Mouse (Mus musculus): ENCODE data around the gene Larp4b. TPM values are rescaled to one million over a fixed set of nuclear protein-coding genes. Genes with fewer than 3 reads are reported as not detected.
A peak's percentile ranks its signal among the peaks of the same experiment; 100 is the strongest.

Gene Larp4b
- total RNA-seq, 2 experiments from 2014 or later, result 73.2 to 76.8 TPM

- DNase-seq (ENCODE audit: extremely low spot score in 1 of 2, low spot score in 1 of 2), result no peak
These were observed 27.3 kb downstream of the Larp4b start for GRCm38 (mm10) chr13:9120835-9121542.

GRCm38 (mm10) chr13:9122045-9122444, 28.4 kb downstream of the Larp4b start:
- no peak for DNase-seq (ENCODE audit: extremely low spot score in 1 of 2, low spot score in 1 of 2)

GRCm38 (mm10) chr13:9125193-9125592, 31.5 kb downstream of the Larp4b start:
- DNase-seq (ENCODE audit: extremely low spot score in 1 of 2, low spot score in 1 of 2), result no peak

GRCm38 (mm10) chr13:9127715-9128114, 34.0 kb downstream of the Larp4b start:
- no peak for DNase-seq (ENCODE audit: extremely low spot score in 1 of 2, low spot score in 1 of 2)

DNA sequence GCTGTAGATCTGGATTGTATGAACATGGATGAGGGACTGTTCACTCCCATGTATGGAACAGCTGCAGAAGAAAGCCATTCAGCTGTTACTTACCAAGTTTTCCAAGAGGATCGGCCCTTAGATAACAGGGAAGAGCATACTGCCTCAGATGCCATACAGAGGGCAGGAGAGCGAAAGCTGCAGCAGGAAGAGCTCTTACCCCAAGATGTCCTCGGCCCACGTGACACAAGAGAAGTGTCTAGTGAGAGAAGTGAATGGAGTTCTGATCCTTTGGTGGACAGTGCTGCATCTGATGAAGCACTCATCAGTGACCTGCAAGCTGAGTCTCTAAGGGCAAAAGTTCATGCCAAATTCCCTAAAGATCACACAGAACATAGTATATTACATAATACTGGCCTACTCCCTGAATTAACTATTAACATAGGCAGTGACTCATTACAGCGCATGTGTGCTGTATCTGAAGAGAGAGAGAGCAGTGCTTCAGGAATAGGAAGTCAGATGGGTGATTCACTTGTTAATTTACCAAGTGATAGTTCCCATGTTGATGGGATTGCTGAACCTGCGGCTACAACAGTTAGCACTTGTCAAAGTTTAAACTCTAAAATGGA, 35.1 kb downstream of the Larp4b start:
- DNase-seq (ENCODE audit: extremely low spot score in 1 of 2, low spot score in 1 of 2), result no peak

GRCm38 (mm10) chr13:9134421-9134820, 40.7 kb downstream of the Larp4b start:
- DNase-seq (ENCODE audit: extremely low spot score in 1 of 2, low spot score in 1 of 2), result no peak

DNA sequence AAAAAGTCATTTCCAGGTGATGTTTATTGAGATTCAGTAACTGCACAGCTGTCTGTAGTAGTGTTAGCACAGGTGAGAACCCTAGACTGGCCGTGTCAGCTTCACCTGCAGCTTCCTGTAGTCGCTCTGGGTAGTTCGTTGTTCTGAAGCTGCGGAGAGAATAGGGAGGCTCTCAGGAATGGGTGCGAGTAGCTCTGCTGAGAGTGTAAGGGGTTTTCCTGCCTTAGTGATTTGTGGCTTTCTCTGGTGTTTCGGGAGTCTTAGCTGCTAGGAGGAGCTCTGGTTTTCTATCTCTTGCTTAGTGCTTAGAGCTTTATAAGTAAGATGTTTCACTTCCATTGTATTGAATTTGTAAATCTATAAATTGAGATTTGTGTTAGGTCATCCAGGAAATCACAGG, 42.4 kb downstream of the Larp4b start:
- DNase-seq (ENCODE audit: extremely low spot score in 1 of 2, low spot score in 1 of 2), result no peak

GRCm38 (mm10) chr13:9136733-9137132, 43.1 kb downstream of the Larp4b start:
- DNase-seq (ENCODE audit: extremely low spot score in 1 of 2, low spot score in 1 of 2), result peak in 1 of 2 experiments; percentile 18

DNA sequence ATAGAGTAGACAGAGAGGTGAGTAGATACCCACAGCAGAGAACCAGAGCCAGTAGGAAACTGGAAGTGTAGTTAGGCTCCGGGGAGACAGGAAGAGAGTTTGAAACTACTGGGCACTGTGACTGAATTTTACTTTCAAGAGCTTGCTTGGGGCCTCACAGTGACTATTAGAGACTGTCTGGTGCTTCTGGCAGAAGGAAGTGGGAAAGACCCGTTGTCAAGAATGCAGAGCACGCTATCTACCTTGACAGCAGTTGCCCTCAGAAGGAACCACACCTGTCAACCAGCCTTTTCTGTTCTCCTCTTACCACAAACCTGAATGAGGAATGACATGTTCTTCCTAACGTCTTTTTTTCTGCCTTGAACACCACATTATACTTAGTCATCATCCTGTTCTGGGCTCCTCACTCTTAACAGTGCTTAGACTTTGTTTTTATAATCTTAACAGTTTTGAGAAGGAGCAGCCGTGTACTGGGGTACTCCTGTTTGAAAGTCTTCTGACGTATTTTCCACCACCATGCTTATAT, 45.8 kb downstream of the Larp4b start:
- DNase-seq (ENCODE audit: extremely low spot score in 1 of 2, low spot score in 1 of 2), result no peak

GRCm38 (mm10) chr13:9140204-9140603, 46.5 kb downstream of the Larp4b start:
- no peak for DNase-seq (ENCODE audit: extremely low spot score in 1 of 2, low spot score in 1 of 2)

DNA sequence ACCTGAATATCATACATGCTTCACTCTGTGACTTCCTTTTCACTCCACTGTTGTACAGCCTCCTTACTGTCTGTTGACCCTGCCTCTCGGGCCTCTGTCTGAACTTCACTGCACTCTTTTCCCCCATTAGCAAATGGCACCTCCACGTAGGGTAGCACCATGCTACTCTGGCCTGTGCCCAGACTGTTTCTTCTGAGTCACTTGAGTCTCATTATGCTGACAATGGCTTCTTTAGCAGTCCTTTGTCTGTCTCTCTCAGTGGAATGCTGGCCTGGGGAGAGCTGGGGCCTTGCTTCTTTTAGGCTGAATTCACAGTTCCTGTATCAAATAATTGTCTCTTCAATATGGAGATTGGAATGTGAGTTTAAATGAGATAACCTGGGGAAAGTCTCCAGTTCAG, 48.7 kb downstream of the Larp4b start:
- no peak for DNase-seq (ENCODE audit: extremely low spot score in 1 of 2, low spot score in 1 of 2)

DNA sequence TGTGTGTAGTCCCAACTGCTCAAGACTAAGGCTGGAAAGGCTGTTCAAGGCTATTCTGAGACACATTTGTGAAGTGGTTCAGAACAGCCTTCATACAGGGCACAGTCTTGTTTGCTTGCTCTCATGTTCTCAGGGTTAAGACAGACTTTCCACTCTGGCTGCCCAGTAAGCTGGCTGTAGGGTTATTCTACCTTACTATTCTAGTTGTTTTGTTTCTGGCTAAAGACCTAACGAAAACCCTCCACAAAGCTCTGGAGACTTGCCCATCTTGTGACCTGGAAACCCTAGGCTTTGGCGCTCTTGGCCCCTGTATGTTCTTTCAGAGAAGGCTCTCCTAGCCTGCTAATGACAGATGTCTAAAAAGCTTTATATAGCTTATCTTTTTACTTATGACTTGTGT, 55.1 kb downstream of the Larp4b start:
- no peak for DNase-seq (ENCODE audit: extremely low spot score in 1 of 2, low spot score in 1 of 2)

DNA sequence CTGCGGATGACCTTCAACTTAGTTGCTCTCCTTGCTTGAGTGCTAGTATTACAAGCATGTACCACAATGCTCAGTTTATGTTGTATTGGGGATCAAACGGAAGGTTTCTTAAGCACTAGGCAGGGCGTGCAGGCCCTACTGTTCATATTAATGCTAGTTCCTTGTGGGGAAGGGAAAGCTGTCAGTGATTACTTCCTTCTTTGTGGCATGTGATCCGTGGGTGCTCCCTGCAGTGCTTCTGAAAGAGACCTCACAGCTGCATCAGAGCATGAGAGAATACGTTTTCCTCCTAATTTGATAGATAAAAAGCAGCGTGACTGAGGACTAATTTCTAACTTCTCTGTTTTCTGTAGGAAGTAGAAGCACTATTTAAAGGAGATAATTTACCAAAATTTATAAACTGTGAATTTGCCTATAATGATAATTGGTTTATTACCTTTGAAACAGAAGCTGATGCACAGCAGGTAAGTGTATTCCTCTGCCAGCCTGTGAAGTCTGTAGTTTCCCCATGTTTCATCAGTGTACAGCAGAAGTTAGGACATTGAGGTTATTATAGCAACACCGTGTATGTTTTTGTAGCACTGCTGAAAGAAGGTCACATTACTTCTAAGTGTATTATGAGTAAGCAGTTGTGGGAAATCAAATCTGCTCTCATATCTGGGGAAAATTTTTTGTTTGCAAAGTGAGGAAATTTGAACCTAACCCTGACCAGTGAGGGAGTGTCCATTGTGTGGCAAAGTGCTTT, 56.0 kb downstream of the Larp4b start:
- no peak for DNase-seq (ENCODE audit: extremely low spot score in 1 of 2, low spot score in 1 of 2)

DNA sequence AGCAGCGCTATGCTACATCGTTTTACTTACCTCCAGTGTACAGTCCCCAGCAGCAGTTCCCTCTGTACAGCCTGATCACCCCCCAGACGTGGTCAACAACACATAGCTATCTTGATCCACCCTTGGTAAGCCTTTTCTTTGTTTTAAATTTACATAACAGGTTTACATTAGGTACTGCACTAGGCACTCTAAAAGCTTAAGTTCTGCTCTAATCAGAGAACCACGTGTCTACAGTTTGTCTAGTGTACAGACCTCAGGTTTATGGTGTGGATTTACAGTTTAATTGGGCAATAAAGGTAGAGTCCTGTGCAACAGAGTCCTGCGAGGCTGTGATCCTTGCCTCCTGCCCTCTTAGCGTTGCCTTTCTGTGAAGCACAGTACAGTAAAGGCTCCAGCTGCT, 57.4 kb downstream of the Larp4b start:
- DNase-seq (ENCODE audit: extremely low spot score in 1 of 2, low spot score in 1 of 2), result no peak

DNA sequence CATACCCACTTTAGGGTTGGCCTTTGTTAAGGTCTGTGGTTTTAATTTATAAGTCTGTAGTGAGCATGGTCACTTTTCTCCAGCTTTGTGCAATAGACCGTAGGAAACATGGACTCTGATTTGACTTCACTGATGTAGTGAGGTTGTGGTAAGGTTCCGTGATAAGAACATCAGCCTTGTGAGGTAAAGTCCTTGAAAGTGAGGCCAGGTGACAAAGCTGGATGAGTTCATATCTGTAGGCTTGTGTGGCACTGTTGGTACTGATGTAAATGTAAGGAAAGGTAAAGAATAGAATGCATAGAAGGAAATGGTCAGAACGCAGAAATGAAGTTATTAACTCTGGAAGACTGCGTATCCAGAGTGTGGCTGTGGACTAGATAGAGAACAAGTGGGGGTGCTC, 57.9 kb downstream of the Larp4b start:
- DNase-seq (ENCODE audit: extremely low spot score in 1 of 2, low spot score in 1 of 2), result no peak

- no peak for DNase-seq (ENCODE audit: extremely low spot score in 1 of 2, low spot score in 1 of 2)
These were observed 58.6 kb downstream of the Larp4b start for GRCm38 (mm10) chr13:9152267-9152666.

DNA sequence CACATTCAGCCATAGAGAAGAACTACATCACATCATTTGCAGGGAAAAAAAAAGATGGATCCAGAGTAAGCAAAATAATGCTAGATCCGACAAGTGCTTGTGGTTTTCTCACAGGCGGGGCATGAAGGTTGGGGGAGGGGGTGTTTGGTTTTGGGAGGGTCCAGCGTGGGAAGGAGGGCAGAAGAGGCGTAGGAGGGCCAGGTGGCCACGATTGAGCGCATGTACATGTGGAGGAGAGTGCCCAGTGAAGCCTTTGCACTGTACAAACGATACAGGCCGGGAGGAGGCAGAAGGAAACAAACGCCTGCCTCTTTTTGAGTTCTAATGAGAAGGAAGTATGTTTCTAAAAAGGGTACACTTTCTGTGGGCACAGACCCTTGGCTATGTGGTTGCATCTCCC, 60.1 kb downstream of the Larp4b start:
- DNase-seq (ENCODE audit: extremely low spot score in 1 of 2, low spot score in 1 of 2), result no peak

DNA sequence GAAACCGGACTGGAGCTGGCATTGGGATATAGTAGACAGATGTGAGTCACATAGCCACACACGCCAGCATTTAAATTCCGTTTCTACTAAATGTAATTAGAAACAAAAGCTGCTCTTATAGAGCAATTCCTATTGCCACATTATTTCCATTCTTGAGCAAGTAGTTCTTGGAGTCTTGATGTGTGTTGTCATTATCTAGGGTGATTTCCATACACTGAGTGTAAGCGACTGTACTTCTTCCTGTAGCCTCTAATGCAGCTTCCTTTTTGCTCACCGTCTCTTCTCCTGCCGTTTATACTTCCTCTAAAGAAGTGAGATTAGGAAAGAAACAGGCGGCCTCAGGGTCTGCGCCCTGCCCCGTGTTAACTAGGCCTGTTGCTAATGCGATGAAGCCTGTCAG, 65.6 kb downstream of the Larp4b start:
- DNase-seq (ENCODE audit: extremely low spot score in 1 of 2, low spot score in 1 of 2), result no peak

- DNase-seq (ENCODE audit: extremely low spot score in 1 of 2, low spot score in 1 of 2), result no peak
These were observed 69.2 kb downstream of the Larp4b start for GRCm38 (mm10) chr13:9162888-9163287.

DNA sequence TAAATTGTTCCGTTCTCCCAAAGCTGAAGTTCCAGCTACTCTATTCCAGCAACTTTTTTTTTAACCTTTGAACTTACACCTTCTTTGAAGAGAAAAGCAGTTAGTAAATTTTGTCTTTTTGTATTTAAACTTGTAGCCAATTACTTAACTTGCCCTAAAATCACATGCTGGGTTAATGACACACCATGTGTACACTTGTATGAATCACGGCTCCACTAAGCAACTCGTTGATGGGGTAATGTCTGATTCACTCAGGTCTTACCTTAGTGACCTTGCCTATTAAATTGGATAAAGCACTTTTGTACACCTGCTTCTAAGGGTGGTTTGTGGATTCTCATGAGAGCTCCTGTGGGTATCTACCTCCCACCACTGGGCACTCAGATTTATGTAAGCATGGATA, 74.2 kb downstream of the Larp4b start:
- DNase-seq (ENCODE audit: extremely low spot score in 1 of 2, low spot score in 1 of 2), result no peak

DNA sequence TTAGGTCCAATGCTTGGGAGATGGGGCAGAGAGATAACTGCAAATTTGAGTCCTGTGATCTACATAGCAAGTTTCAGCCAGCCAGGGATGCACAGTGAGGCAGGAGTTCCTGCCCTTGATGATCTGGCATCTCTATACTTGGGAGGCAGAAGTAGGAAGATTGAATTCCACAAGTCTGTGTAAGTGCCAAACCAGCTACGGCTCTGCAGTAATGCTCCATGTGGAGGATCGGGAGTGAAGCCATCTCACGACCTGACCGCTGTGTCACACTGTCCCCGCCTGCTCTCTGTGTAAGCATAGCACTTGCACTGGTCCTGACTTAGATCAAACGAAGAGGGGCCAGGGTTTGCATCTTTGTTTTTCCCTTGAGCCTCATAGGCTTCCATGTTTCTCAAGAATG, 75.9 kb downstream of the Larp4b start:
- no peak for DNase-seq (ENCODE audit: extremely low spot score in 1 of 2, low spot score in 1 of 2)
